Mouse (Mus musculus) megakaryocyte, embryonic 14.5 days (primary cell): ENCODE results near the gene Sarnp.

Experiments
- FLI1 ChIP-seq: IDR thresholded peaks from 2 replicates; pipeline ENCODE4 v1.6.1; 2012; ENCODE audit warnings: low read length, inconsistent platforms, mixed read lengths
- GATA1 ChIP-seq: IDR thresholded peaks from 3 replicates; pipeline ENCODE4 v1.6.1; 2012; ENCODE audit warnings: mixed read lengths, low read length, inconsistent platforms, borderline replicate concordance

GRCm38 (mm10) chr10:128895952-128896693 is 79.0 kb downstream of the Sarnp start:
- TF ChIP-seq GATA1 (no peak), FLI1 (no peak)
